Mouse (Mus musculus): ENCODE results near the gene She. TPM values are rescaled to one million over a fixed set of nuclear protein-coding genes. Genes with fewer than 3 reads are reported as not detected.

The She gene
- polyA plus RNA-seq, 1 experiment = not detected

GRCm38 (mm10) chr3:89880036-89880851 lies 49.1 kb downstream of the She start:
- Histone ChIP-seq H3K4me3 (replicated peaks) (no peak overlapping the region), H3K36me3 (ENCODE audit: control insufficient read depth) (peaks cover 35% of the 10 kb centered on the region), H3K9me3 (ENCODE audit: control insufficient read depth, low read length) (no peaks in the 10 kb centered on the region), H3K4me1 (ENCODE audit: control insufficient read depth) (peaks cover 78% of the 10 kb centered on the region), H3K27me3 (ENCODE audit: control insufficient read depth) (no peaks in the 10 kb centered on the region)
- TF ChIP-seq GATA1 (IDR thresholded peaks at IDR 0.05; ENCODE audit: low read length) = no peak

- H3K9me3 ChIP-seq (ENCODE audit: control insufficient read depth, low read length) = no peaks in the 10 kb centered on the region
- no peaks in the 10 kb centered on the region for H3K27me3 ChIP-seq (ENCODE audit: control insufficient read depth)
- peaks cover 32% of the 10 kb centered on the region for H3K36me3 ChIP-seq (ENCODE audit: control insufficient read depth)
- H3K4me1 ChIP-seq (ENCODE audit: control insufficient read depth) = peaks cover 78% of the 10 kb centered on the region
- H3K4me3 ChIP-seq (replicated peaks) = no peak overlapping the region
- TF ChIP-seq TAL1 (IDR thresholded peaks at IDR 0.05; ENCODE audit: low read length) (no peak), GATA1 (IDR thresholded peaks at IDR 0.05; ENCODE audit: low read length) (no peak)
These were observed 51.5 kb downstream of the She start for GRCm38 (mm10) chr3:89882556-89883181.

- Histone ChIP-seq H3K27me3 (ENCODE audit: control insufficient read depth) (no peaks in the 10 kb centered on the region; the same call in 1 of the 2 replicates), H3K9me3 (ENCODE audit: control insufficient read depth, low read length) (no peaks in the 10 kb centered on the region), H3K4me3 (replicated peaks) (no peak overlapping the region), H3K36me3 (ENCODE audit: control insufficient read depth) (peaks cover 22% of the 10 kb centered on the region), H3K4me1 (ENCODE audit: control insufficient read depth) (peaks cover 77% of the 10 kb centered on the region)
- TF ChIP-seq TAL1 (IDR thresholded peaks at IDR 0.05; ENCODE audit: low read length) = no peak
- TF ChIP-seq GATA1 (IDR thresholded peaks at IDR 0.05; ENCODE audit: low read length) = no peak
These were observed 52.4 kb downstream of the She start for GRCm38 (mm10) chr3:89883582-89884041.

- peaks cover 59% of the 10 kb centered on the region for H3K4me1 ChIP-seq (ENCODE audit: control insufficient read depth)
- TF ChIP-seq GATA1 (IDR thresholded peaks at IDR 0.05; ENCODE audit: low read length) (no peak), TAL1 (IDR thresholded peaks at IDR 0.05; ENCODE audit: low read length) (no peak)
- peaks cover 15% of the 10 kb centered on the region for H3K36me3 ChIP-seq (ENCODE audit: control insufficient read depth)
- peaks cover 2% of the 10 kb centered on the region; the same call in 1 of the 2 replicates for H3K27me3 ChIP-seq (ENCODE audit: control insufficient read depth)
- H3K9me3 ChIP-seq (ENCODE audit: control insufficient read depth, low read length) = no peaks in the 10 kb centered on the region
- H3K4me3 ChIP-seq (replicated peaks) = no peak overlapping the region
These were observed 54.6 kb downstream of the She start for GRCm38 (mm10) chr3:89885766-89886165.

GRCm38 (mm10) chr3:89887582-89888230 lies 56.5 kb downstream of the She start:
- H3K4me3 ChIP-seq (replicated peaks) = no peak overlapping the region
- H3K27me3 ChIP-seq (ENCODE audit: control insufficient read depth) = peaks cover 2% of the 10 kb centered on the region
- H3K4me1 ChIP-seq (ENCODE audit: control insufficient read depth) = peaks cover 51% of the 10 kb centered on the region
- peaks cover 3% of the 10 kb centered on the region for H3K9me3 ChIP-seq (ENCODE audit: control insufficient read depth, low read length)
- H3K36me3 ChIP-seq (ENCODE audit: control insufficient read depth) = peaks cover 11% of the 10 kb centered on the region
- no peak for TF ChIP-seq TAL1 (IDR thresholded peaks at IDR 0.05; ENCODE audit: low read length)
- no peak for TF ChIP-seq GATA1 (IDR thresholded peaks at IDR 0.05; ENCODE audit: low read length)

GRCm38 (mm10) chr3:89889841-89890430 lies 58.8 kb downstream of the She start:
- TF ChIP-seq GATA1 (IDR thresholded peaks at IDR 0.05; ENCODE audit: low read length) (no peak), TAL1 (IDR thresholded peaks at IDR 0.05; ENCODE audit: low read length) (no peak)
- Histone ChIP-seq H3K36me3 (ENCODE audit: control insufficient read depth) (peaks cover 8% of the 10 kb centered on the region), H3K4me1 (ENCODE audit: control insufficient read depth) (peaks cover 37% of the 10 kb centered on the region)

GRCm38 (mm10) chr3:89891696-89892095 lies 60.5 kb downstream of the She start:
- Histone ChIP-seq H3K9me3 (ENCODE audit: control insufficient read depth, low read length) (peaks cover 5% of the 10 kb centered on the region), H3K27me3 (ENCODE audit: control insufficient read depth) (peaks cover 7% of the 10 kb centered on the region), H3K4me1 (ENCODE audit: control insufficient read depth) (peaks cover 27% of the 10 kb centered on the region), H3K4me3 (replicated peaks) (no peak overlapping the region), H3K36me3 (ENCODE audit: control insufficient read depth) (no peaks in the 10 kb centered on the region; the same call in 1 of the 2 replicates)
- TF ChIP-seq GATA1 (IDR thresholded peaks at IDR 0.05; ENCODE audit: low read length) (no peak), TAL1 (IDR thresholded peaks at IDR 0.05; ENCODE audit: low read length) (no peak)

More at GRCm38 (mm10) chr3:89889841-89890430, 58.8 kb downstream of the She start:
- Histone ChIP-seq H3K27me3 (ENCODE audit: control insufficient read depth) (peaks cover 2% of the 10 kb centered on the region), H3K4me3 (replicated peaks) (no peak overlapping the region), H3K9me3 (ENCODE audit: control insufficient read depth, low read length) (peaks cover 5% of the 10 kb centered on the region)

GRCm38 (mm10) chr3:89892517-89893106 lies 61.4 kb downstream of the She start:
- peaks cover 10% of the 10 kb centered on the region for H3K27me3 ChIP-seq (ENCODE audit: control insufficient read depth)
- H3K4me1 ChIP-seq (ENCODE audit: control insufficient read depth) = peaks cover 18% of the 10 kb centered on the region
- no peaks in the 10 kb centered on the region; the same call in 1 of the 2 replicates for H3K36me3 ChIP-seq (ENCODE audit: control insufficient read depth)
- H3K4me3 ChIP-seq (replicated peaks) = no peak overlapping the region
- TF ChIP-seq TAL1 (IDR thresholded peaks at IDR 0.05; ENCODE audit: low read length) = no peak
- no peak for TF ChIP-seq GATA1 (IDR thresholded peaks at IDR 0.05; ENCODE audit: low read length)
- peaks cover 5% of the 10 kb centered on the region for H3K9me3 ChIP-seq (ENCODE audit: control insufficient read depth, low read length)

All from erythroblast, embryonic 14.5 days (primary cell).